Mouse (Mus musculus) testis, adult 2 months (tissue): Measurements from ENCODE around the gene Hoxc4. TPM values are rescaled to one million over a fixed set of nuclear protein-coding genes. Genes with fewer than 3 reads are reported as not detected.
A peak's percentile ranks its signal among the peaks of the same experiment; 100 is the strongest.

Source experiments
- H3K27ac ChIP-seq: fragments of 200-500 bp; 2 replicates; pipeline ENCODE4 v1.5.1; 2012; ENCODE audit warnings: low read depth, low read length; ENCODE audit not compliant: control insufficient read depth, insufficient read depth
- H3K27me3 ChIP-seq: fragments of 200-500 bp; 2 replicates; pipeline ENCODE4 v1.6.1; 2012; ENCODE audit warnings: mild to moderate bottlenecking, low read length, moderate library complexity; ENCODE audit not compliant: control insufficient read depth, insufficient read depth
- H3K36me3 ChIP-seq: fragments of 200-500 bp; 2 replicates; pipeline ENCODE4 v1.6.1; 2012; ENCODE audit warnings: mild to moderate bottlenecking, low read length; ENCODE audit not compliant: control insufficient read depth, insufficient read depth
- H3K4me1 ChIP-seq: fragments of 200-500 bp; 2 replicates; pipeline ENCODE4 v1.6.1; 2012; ENCODE audit warnings: low read length; ENCODE audit not compliant: control insufficient read depth, insufficient read depth
- H3K4me3 ChIP-seq: fragments of 200-500 bp; 2 replicates; pipeline ENCODE4 v1.5.1; 2012; ENCODE audit warnings: low read depth, mild to moderate bottlenecking, low read length, moderate library complexity, mixed read lengths; ENCODE audit not compliant: control insufficient read depth
- CTCF ChIP-seq: fragments of 200-500 bp; IDR thresholded peaks from 2 replicates; pipeline ENCODE4 v1.5.1; 2012; ENCODE audit warnings: low read depth, mild to moderate bottlenecking, inconsistent platforms, low read length, moderate library complexity; ENCODE audit not compliant: control insufficient read depth, insufficient read depth, insufficient replicate concordance
- POLR2A ChIP-seq: fragments of 200-500 bp; IDR thresholded peaks from 2 replicates; pipeline ENCODE4 v1.6.1; 2012; ENCODE audit warnings: low read depth, mild to moderate bottlenecking, inconsistent platforms, low read length, moderate library complexity; ENCODE audit not compliant: control insufficient read depth
- polyA plus RNA-seq: library from polyadenylated mRNA; depleted of rRNA; stranded (reverse); fragments of >200 nt; gene quantifications from 2 replicates; pipeline ENCODE4 v1.2.3, GENCODE M21; 2012

Gene Hoxc4
- polyA plus RNA-seq, 1 experiment: 0.33 TPM

DNA sequence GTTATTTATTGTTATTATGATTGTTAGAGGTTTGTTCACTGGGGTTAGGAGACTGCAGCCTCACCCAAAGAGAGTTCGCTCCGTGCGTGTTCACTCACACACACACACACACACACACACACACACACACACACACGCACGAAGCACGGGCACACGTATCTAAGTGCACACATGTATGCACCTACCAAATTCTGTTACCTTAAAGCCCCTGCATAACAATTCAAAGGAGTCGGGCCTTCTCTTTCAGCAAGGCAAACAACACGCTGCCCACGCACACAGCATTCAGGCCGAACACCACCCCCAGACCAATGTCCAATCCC, 41.2 kb downstream of the Hoxc4 start:
- H3K4me1 ChIP-seq: peaks cover 10% of the 10 kb centered on the region
- H3K36me3 ChIP-seq: no peaks in the 10 kb centered on the region
- TF ChIP-seq POLR2A: no peak
- no peak for TF ChIP-seq CTCF
- peak overlapping the region; percentile 17; the same call in 1 of the 2 replicates for H3K27ac ChIP-seq
- no peak overlapping the region; the same call in 1 of the 2 replicates for H3K4me3 ChIP-seq
- peaks cover 6% of the 10 kb centered on the region for H3K27me3 ChIP-seq

DNA sequence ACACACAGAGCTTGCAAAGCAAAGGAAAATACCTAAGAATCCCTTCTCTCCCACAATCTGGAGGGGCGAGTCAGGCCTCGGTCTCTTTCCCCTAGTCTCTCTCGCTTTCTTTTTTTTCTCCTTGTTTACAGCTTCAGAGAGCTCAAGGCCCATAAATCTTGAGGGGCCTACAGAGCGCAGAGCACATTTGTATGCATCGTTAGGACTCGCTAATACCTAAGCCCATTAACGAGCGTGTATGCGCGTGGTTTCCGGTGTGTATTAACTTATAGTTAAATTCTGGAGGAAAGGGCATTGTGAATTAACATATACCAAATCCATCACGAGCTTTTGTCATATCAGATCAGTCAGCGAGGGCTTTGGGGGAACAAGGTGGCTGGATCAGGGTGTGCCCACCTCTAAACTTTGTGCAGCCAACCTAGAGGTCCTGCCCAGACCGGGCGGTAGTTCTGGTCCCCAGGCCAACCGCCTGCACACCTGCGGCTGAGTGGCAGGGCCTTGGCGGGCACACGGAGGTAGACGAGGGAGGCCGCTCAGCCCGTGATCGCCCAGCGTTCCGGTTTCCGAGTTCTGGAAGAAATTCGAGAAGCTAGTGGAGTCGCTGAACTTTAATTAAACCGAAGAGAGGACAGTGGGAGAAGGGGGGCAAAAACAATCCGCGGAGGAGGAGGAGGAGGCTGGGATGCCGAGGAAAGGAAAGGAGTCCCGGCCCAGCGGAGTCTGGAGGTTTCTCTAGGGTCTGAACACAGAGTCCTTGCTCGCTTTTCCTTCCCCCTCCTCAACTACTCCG, 41.8 kb downstream of the Hoxc4 start:
- H3K27me3 ChIP-seq: peaks cover 6% of the 10 kb centered on the region
- peaks cover 10% of the 10 kb centered on the region for H3K4me1 ChIP-seq
- H3K4me3 ChIP-seq: peak overlapping the region; percentile 28
- TF ChIP-seq POLR2A: no peak
- TF ChIP-seq CTCF: no peak
- H3K36me3 ChIP-seq: no peaks in the 10 kb centered on the region
- peak overlapping the region; percentile 17 for H3K27ac ChIP-seq

DNA sequence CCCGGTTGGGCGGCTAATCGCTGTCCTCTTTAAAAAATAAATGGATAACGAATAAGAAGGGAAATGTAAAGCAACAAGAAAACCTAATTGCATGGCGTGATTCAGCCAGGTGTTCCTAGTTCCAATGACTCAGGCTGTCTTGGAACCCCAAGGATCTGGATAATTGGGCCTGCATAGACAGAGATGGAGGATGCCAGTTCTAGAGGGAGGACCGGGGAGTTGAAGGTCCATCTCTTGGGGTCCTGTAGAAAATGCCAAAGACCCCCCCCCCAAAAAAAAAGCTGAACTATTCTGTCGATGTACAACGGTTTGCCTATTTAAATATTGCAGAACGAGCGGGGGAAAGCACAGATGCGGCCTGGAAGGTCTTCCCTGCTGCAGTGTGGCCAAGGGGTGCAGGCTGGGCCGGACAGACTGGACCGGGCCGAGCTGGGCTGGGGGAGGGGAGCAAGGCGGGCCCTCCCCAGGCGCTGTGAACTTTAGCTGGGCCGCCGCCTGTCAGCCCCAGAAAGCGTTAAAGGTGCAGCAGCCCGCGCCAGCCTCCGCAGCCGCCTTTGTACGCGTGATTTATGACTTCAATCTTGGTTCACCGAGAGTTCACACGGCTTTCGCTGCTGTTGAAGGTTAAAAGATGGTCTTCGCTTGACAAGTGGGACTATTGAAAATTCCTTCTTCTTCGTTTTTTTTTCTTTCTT, 42.5 kb downstream of the Hoxc4 start:
- Histone ChIP-seq H3K36me3 (no peaks in the 10 kb centered on the region), H3K27ac (peak overlapping the region; percentile 10; the same call in 1 of the 2 replicates), H3K27me3 (peaks cover 6% of the 10 kb centered on the region), H3K4me3 (peak overlapping the region; percentile 13), H3K4me1 (peaks cover 10% of the 10 kb centered on the region)
- TF ChIP-seq POLR2A: no peak
- no peak for TF ChIP-seq CTCF

DNA sequence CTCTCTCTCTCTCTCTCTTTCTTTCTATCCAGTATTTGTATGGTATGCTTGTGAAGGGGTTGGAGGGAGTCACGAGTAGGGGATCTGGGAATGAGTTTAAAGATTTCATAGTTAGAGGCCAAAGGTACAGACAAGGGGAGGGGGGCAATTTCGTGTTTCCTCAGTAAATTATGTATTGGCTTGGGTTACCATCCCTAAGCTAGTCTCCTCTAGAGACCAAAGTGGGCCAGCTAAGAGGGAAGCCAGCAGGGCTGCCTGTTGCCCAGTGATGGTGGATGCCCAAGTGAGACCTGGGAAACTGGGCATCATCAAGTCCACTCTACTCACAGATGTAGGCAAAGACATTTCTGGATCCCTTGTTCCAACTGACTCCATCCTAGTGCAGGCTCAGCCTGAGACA, 43.3 kb downstream of the Hoxc4 start:
- Histone ChIP-seq H3K27me3 (peaks cover 6% of the 10 kb centered on the region), H3K4me3 (peak overlapping the region; percentile 37; the same call in 1 of the 2 replicates), H3K36me3 (no peaks in the 10 kb centered on the region), H3K27ac (no peak overlapping the region), H3K4me1 (peaks cover 10% of the 10 kb centered on the region)
- TF ChIP-seq CTCF (no peak), POLR2A (no peak)

DNA sequence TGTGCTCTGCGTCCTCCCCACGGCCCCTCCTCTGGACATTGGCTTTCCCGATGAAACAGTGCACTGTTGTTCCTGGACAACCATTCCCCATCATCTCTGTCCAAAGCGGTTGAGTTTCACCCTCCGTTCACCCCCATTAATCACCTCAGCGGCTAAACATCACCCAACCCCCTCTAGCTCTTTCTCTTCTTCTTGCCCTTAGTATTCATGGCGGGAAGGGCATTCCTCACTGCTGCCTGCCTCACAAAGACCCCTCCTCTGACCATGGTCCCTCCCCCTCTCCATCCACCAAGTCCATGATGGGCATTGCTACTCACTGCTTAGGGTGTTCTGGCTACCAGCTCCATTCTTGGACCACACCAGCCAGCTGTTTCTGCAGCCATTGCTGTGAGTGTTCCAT, 46.9 kb downstream of the Hoxc4 start:
- TF ChIP-seq CTCF (no peak), POLR2A (no peak)
- peaks cover 6% of the 10 kb centered on the region for H3K27me3 ChIP-seq
- no peak overlapping the region for H3K27ac ChIP-seq
- no peaks in the 10 kb centered on the region for H3K36me3 ChIP-seq
- no peak overlapping the region for H3K4me3 ChIP-seq
- peaks cover 9% of the 10 kb centered on the region for H3K4me1 ChIP-seq

DNA sequence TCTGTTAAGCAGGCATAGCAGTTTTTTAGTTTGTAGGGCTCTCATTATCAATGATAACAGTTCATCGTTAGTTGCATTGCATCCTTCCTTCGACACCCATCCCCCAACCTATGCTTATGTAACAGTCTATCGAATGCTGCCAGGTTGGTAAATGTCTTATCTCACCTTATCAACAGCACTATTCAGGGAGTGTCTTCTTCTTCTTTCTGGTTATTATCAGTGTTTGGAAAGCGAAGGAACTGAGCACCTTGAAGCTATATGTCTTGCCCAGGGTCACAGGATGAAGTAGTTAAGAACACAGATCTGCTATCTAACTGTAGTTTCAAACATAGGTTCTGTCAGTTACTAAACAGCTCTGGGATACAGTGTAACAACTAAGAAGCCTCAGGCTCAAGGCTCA, 49.0 kb downstream of the Hoxc4 start:
- TF ChIP-seq CTCF (no peak), POLR2A (no peak)
- H3K36me3 ChIP-seq: no peaks in the 10 kb centered on the region
- no peaks in the 10 kb centered on the region for H3K27me3 ChIP-seq
- H3K4me1 ChIP-seq: no peaks in the 10 kb centered on the region; the same call in 1 of the 2 replicates
- no peak overlapping the region for H3K27ac ChIP-seq
- no peak overlapping the region for H3K4me3 ChIP-seq

DNA sequence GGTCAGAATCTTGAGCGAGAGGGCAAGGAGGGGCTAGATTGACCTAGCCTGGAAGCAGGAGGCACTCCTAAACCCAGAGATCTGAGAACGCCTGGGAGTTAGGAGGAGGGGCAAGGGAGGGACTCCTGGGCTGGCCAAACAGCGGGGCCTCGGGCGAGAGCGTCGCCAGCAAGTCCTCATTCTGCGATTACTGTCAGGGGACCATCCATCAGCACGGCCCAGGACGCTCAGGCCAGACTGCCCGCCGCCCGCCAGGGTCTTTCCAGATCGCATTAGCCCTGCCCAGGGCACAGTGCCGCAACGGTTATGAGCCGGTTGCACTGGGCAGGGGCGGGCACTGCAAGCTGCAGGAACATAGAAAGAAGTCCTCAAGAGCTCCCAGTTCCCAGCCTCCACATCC, 50.4 kb downstream of the Hoxc4 start:
- Histone ChIP-seq H3K27me3 (no peaks in the 10 kb centered on the region), H3K4me3 (no peak overlapping the region), H3K4me1 (no peaks in the 10 kb centered on the region; the same call in 1 of the 2 replicates), H3K36me3 (no peaks in the 10 kb centered on the region), H3K27ac (no peak overlapping the region)
- TF ChIP-seq CTCF (no peak), POLR2A (no peak)

DNA sequence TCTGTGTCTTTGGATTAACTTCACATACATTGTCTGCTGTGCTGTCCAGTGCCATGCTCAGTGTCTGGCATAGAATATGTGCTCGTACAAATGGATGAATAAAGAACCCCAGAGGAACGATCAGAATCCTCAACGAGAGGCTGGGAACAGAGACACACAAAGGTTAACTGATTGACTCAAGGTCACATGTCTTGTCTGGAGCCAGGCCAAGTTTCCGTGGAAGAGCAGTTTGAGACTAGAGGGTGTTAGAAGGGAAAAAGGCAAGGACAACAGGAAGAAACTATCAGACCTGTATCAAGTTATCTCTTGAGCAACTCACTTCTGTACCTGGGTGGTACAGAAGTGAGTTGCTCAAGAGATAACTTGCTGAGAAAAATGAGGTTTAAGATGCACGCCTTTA, 52.5 kb downstream of the Hoxc4 start:
- no peaks in the 10 kb centered on the region; the same call in 1 of the 2 replicates for H3K4me1 ChIP-seq
- TF ChIP-seq CTCF (no peak), POLR2A (no peak)
- no peak overlapping the region for H3K27ac ChIP-seq
- H3K36me3 ChIP-seq: no peaks in the 10 kb centered on the region
- no peaks in the 10 kb centered on the region for H3K27me3 ChIP-seq
- no peak overlapping the region for H3K4me3 ChIP-seq
